7 mouse cellular contexts compared by ENCODE assay signal in the genomic region with DNA sequence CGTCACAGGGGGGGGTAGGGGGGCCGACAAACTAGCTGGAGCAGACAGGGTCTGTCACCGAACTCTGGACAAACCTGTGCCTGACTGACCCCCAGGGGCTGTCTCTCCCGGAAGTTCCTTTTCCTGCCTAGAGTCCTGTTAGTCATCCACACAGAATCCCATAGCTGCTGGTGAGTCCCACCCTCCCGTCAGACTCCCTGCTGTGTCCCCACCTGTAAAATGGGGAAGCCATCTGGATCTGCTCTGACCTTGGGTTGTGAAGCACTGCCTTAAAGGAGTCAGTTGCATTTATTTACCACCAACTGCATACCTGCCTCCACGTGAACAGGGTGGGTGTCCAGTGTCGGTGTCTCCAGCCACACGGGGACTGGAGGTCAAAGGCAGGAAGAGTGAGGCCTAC. TPM values are rescaled to one million over a fixed set of nuclear protein-coding genes. Genes with fewer than 3 reads are reported as not detected.
DNase-seq lines count a peak whose midpoint lies in the region; ATAC-seq and TF ChIP-seq lines count a peak whose summit lies in the region.

No protein-coding gene starts in this region.

- 73% methylated on average over 8 of the region's 8 CpGs for WGBS in forebrain, embryonic 10.5 days
- 42% methylated on average over 8 of the region's 8 CpGs for WGBS in liver, embryonic 11.5 days

- no peaks in the 10 kb centered on the region for H3K27me3 ChIP-seq in CH12.LX (replicated peaks)
- H3K27me3 ChIP-seq in forebrain, embryonic 10.5 days (ENCODE audit: poor library complexity, severe bottlenecking): peaks cover 25% of the 10 kb centered on the region
- H3K27me3 ChIP-seq in liver, embryonic 11.5 days (replicated peaks; ENCODE audit: control insufficient read depth, insufficient read depth, low read length): peaks cover 13% of the 10 kb centered on the region

- TF ChIP-seq EP300 in CH12.LX (IDR thresholded peaks at IDR 0.05; ENCODE audit: low read length): no peak

- H3K36me3 ChIP-seq in CH12.LX (replicated peaks in 1 of 2; ENCODE audit: control insufficient read depth in 1 of 2, insufficient read depth in 1 of 2, low read length in 1 of 2): peaks cover 0 to 21% of the 10 kb centered on the region in 2 experiments
- H3K36me3 ChIP-seq in forebrain, embryonic 10.5 days (replicated peaks): peaks cover 32% of the 10 kb centered on the region
- peaks cover 5% of the 10 kb centered on the region; the same call in 1 of the 2 replicates for H3K36me3 ChIP-seq in liver, embryonic 11.5 days (ENCODE audit: control insufficient read depth, insufficient read depth, low read length)

- H3K27ac ChIP-seq in CH12.LX (ENCODE audit: insufficient read depth, low read depth): no peak overlapping the region
- peak overlapping the region; percentile 93; the same call in 1 of the 2 replicates for H3K27ac ChIP-seq in forebrain, embryonic 10.5 days
- no peak overlapping the region for H3K27ac ChIP-seq in liver, embryonic 11.5 days (ENCODE audit: low read depth, low read length)

- H3K4me3 ChIP-seq in CH12.LX (replicated peaks in 1 of 3; ENCODE audit: low read depth in 2 of 3, low read length in 2 of 3, poor library complexity in 1 of 3): peak overlapping the region; percentile 23 to 85 (median 82)
- peak overlapping the region; percentile 84 for H3K4me3 ChIP-seq in forebrain, embryonic 10.5 days
- H3K4me3 ChIP-seq in liver, embryonic 11.5 days (ENCODE audit: low read depth, low read length): peak overlapping the region; percentile 72

- no peak for ATAC-seq in liver, embryonic 11.5 days (replicated peaks; ENCODE audit: low FRiP score)

- no peak for TF ChIP-seq POLR2A in CH12.LX (IDR thresholded peaks at IDR 0.05; ENCODE audit: low read depth, low read length)

- no peak for TF ChIP-seq RAD21 in CH12.LX (IDR thresholded peaks at IDR 0.05; ENCODE audit: low read depth, low read length)

- TF ChIP-seq CTCF in CH12.LX (conservative IDR thresholded peaks at IDR 0.05 in 1 of 2, IDR thresholded peaks at IDR 0.05 in 1 of 2; ENCODE audit: low read depth in 2 of 2, low read length in 2 of 2): no peak

- no peak overlapping the region for H3K9ac ChIP-seq in CH12.LX (ENCODE audit: insufficient read depth, low read depth)
- H3K9ac ChIP-seq in liver, embryonic 11.5 days (ENCODE audit: low read depth, low read length): peak overlapping the region; percentile 87

- H3K4me1 ChIP-seq in CH12.LX (ENCODE audit: control insufficient read depth in 1 of 2, insufficient read depth in 2 of 2): peaks cover 42 to 82% of the 10 kb centered on the region in 2 experiments
- H3K4me1 ChIP-seq in forebrain, embryonic 10.5 days: peaks cover 62% of the 10 kb centered on the region
- peaks cover 64% of the 10 kb centered on the region for H3K4me1 ChIP-seq in liver, embryonic 11.5 days (replicated peaks; ENCODE audit: control insufficient read depth, insufficient read depth, low read length)

- dilution Hi-C loops in CH12.LX (cut with MboI; ENCODE audit: extremely low pct_ligation_motif_present, extremely low pct_unique_long_range_greater_than_20kb, low sequenced_read_pairs): no loop called here

- H3K9me3 ChIP-seq in CH12.LX (replicated peaks; ENCODE audit: low read length): no peaks in the 10 kb centered on the region
- H3K9me3 ChIP-seq in forebrain, embryonic 10.5 days: no peaks in the 10 kb centered on the region
- no peaks in the 10 kb centered on the region for H3K9me3 ChIP-seq in liver, embryonic 11.5 days (ENCODE audit: control insufficient read depth, low read length)

- DNase-seq in 416B (ENCODE audit: low read depth): peak; percentile 45
- no peak for DNase-seq in CH12.LX (ENCODE audit: extremely low read depth)
- DNase-seq in forebrain, embryonic 10.5 days (ENCODE audit: extremely low spot score, low spot score): no peak
- no peak for DNase-seq in liver, embryonic 11.5 days (ENCODE audit: low spot score)
- DNase-seq in embryo, embryonic 9.5 days (ENCODE audit: extremely low spot score): no peak
- no peak for DNase-seq in urinary bladder, postnatal 25 days (ENCODE audit: low spot score)
- DNase-seq in left cerebral cortex, postnatal 14 days (ENCODE audit: low spot score in 2 of 2): no peak

- H3K4me2 ChIP-seq in CH12.LX (ENCODE audit: insufficient read depth, low read depth, poor library complexity, severe bottlenecking): peak overlapping the region; percentile 59
- peak overlapping the region; percentile 95 for H3K4me2 ChIP-seq in liver, embryonic 11.5 days

- intact Hi-C loops in left cerebral cortex, postnatal 14 days (cut with DNase I): no loop called here

- in situ Hi-C loops in CH12.LX (cut with MboI; ENCODE audit: low pct_ligation_motif_present, low pct_unique_long_range_greater_than_20kb, low sequenced_read_pairs): loop anchor here (5.0 kb wide), 1 partner anchor 48 kb away; the partner anchor contains the start of gene Gipc3

- H3K79me2 ChIP-seq in CH12.LX (replicated peaks; ENCODE audit: control insufficient read depth, extremely low read depth, insufficient read depth, poor library complexity, severe bottlenecking): peaks cover 53% of the 10 kb centered on the region

TF ChIP-seq in CH12.LX, 34 proteins besides CTCF, POLR2A, EP300 and RAD21:
- TF ChIP-seq NELFE (IDR thresholded peaks at IDR 0.05; ENCODE audit: low read depth, low read length) (no peak), USF1 (IDR thresholded peaks at IDR 0.05; ENCODE audit: low read depth, low read length) (no peak), MEF2A (IDR thresholded peaks at IDR 0.05; ENCODE audit: borderline replicate concordance, low read depth, low read length) (no peak), CHD2 (IDR thresholded peaks at IDR 0.05; ENCODE audit: low read length) (no peak), MAZ (IDR thresholded peaks at IDR 0.05; ENCODE audit: low read depth, low read length) (no peak), ZNF384 (IDR thresholded peaks at IDR 0.05; ENCODE audit: low read depth, low read length) (no peak), UBTF (IDR thresholded peaks at IDR 0.05; ENCODE audit: low read depth, low read length) (no peak), IRF4 (IDR thresholded peaks at IDR 0.05; ENCODE audit: low read depth, low read length) (no peak), MAX (IDR thresholded peaks at IDR 0.05; ENCODE audit: low read length) (no peak), ZMIZ1 (IDR thresholded peaks at IDR 0.05; ENCODE audit: low read depth, low read length) (no peak), SIN3A (IDR thresholded peaks at IDR 0.05; ENCODE audit: low read length) (no peak), SMC3 (IDR thresholded peaks at IDR 0.05; ENCODE audit: low read depth, low read length) (no peak), USF2 (conservative IDR thresholded peaks at IDR 0.05; ENCODE audit: low read depth, low read length) (no peak), E2F4 (IDR thresholded peaks at IDR 0.05; ENCODE audit: insufficient replicate concordance, low read depth, low read length) (no peak), POLR2AphosphoS2 (IDR thresholded peaks at IDR 0.05; ENCODE audit: low read depth, low read length) (no peak), CHD1 (IDR thresholded peaks at IDR 0.05; ENCODE audit: low read depth, low read length) (no peak), TBP (conservative IDR thresholded peaks at IDR 0.05; ENCODE audit: low read depth, low read length) (no peak)

RNA-seq across cellular contexts. Expression of gene Pip5k1c, which starts 1.7 kb away (rescaled TPM):
- total RNA-seq in CH12.LX (2012; rRNA removed) (12.6 and 17.9 TPM in 2 replicates), CH12.LX (2014; rRNA removed) (11.4 and 11.7 TPM in 2 replicates)
- 46.7 and 51.4 TPM in 2 replicates for polyA plus RNA-seq in CH12.LX (2012; ENCODE audit: insufficient read length, low read depth)
- 60.6 and 62.1 TPM in 2 replicates for polyA plus RNA-seq in forebrain, embryonic 10.5 days (2016; fragmentation: Nextera tagmentation; extraction: Ambion mirVana)
- polyA plus RNA-seq in liver, embryonic 11.5 days (2014; fragmentation: Nextera tagmentation; extraction: Ambion mirVana): 40.0 and 42.5 TPM in 2 replicates
- total RNA-seq in left cerebral cortex, postnatal 14 days (2021): 100 to 1,000 TPM; 391 to 396 TPM

RNA-seq across cellular contexts. Expression of gene Tjp3, which starts 3.1 kb away (rescaled TPM):
- total RNA-seq in CH12.LX (2012; rRNA removed): 4.8 and 7.2 TPM in 2 replicates
- 0.42 TPM in 1 of 2 replicates, not detected in the other for total RNA-seq in CH12.LX (2014; rRNA removed)
- 0.76 and 0.97 TPM in 2 replicates for polyA plus RNA-seq in CH12.LX (2012; ENCODE audit: insufficient read length, low read depth)
- 8.8 and 10.1 TPM in 2 replicates for polyA plus RNA-seq in forebrain, embryonic 10.5 days (2016; fragmentation: Nextera tagmentation; extraction: Ambion mirVana)
- 1.8 TPM in 2 replicates for polyA plus RNA-seq in liver, embryonic 11.5 days (2014; fragmentation: Nextera tagmentation; extraction: Ambion mirVana)
- total RNA-seq in left cerebral cortex, postnatal 14 days (2021): under 1 TPM; 0.15 to 0.47 TPM

RNA-seq across cellular contexts. Expression of gene Cactin, which starts 26.5 kb away (rescaled TPM):
- total RNA-seq in CH12.LX (2012; rRNA removed) (34.6 and 39.7 TPM in 2 replicates), CH12.LX (2014; rRNA removed) (19.9 and 21.4 TPM in 2 replicates)
- polyA plus RNA-seq in CH12.LX (2012; ENCODE audit: insufficient read length, low read depth): 39.3 and 39.5 TPM in 2 replicates
- polyA plus RNA-seq in forebrain, embryonic 10.5 days (2016; fragmentation: Nextera tagmentation; extraction: Ambion mirVana): 56.0 and 56.7 TPM in 2 replicates
- polyA plus RNA-seq in liver, embryonic 11.5 days (2014; fragmentation: Nextera tagmentation; extraction: Ambion mirVana): 49.9 and 51.9 TPM in 2 replicates
- 10 to 100 TPM; 25.1 to 27.2 TPM for total RNA-seq in left cerebral cortex, postnatal 14 days (2021)

RNA-seq across cellular contexts. Expression of gene Apba3, which starts 27.7 kb away (rescaled TPM):
- total RNA-seq in CH12.LX (2012; rRNA removed) (104 and 149 TPM in 2 replicates), CH12.LX (2014; rRNA removed) (40.2 and 43.4 TPM in 2 replicates)
- 43.2 and 47.4 TPM in 2 replicates for polyA plus RNA-seq in CH12.LX (2012; ENCODE audit: insufficient read length, low read depth)
- polyA plus RNA-seq in forebrain, embryonic 10.5 days (2016; fragmentation: Nextera tagmentation; extraction: Ambion mirVana): 51.9 and 52.1 TPM in 2 replicates
- polyA plus RNA-seq in liver, embryonic 11.5 days (2014; fragmentation: Nextera tagmentation; extraction: Ambion mirVana): 47.5 and 55.0 TPM in 2 replicates
- total RNA-seq in left cerebral cortex, postnatal 14 days (2021): 10 to 100 TPM; 34.8 to 35.8 TPM

RNA-seq across cellular contexts. Expression of gene Mrpl54, which starts 27.7 kb away (rescaled TPM):
- total RNA-seq in CH12.LX (2012; rRNA removed) (128 and 140 TPM in 2 replicates), CH12.LX (2014; rRNA removed) (131 and 167 TPM in 2 replicates)
- 104 and 120 TPM in 2 replicates for polyA plus RNA-seq in CH12.LX (2012; ENCODE audit: insufficient read length, low read depth)
- 217 TPM in 2 replicates for polyA plus RNA-seq in forebrain, embryonic 10.5 days (2016; fragmentation: Nextera tagmentation; extraction: Ambion mirVana)
- polyA plus RNA-seq in liver, embryonic 11.5 days (2014; fragmentation: Nextera tagmentation; extraction: Ambion mirVana): 226 and 233 TPM in 2 replicates
- 10 to 100 TPM; 39.0 to 41.4 TPM for total RNA-seq in left cerebral cortex, postnatal 14 days (2021)
